Mouse (Mus musculus) B cell, adult 2 months (primary cell): ENCODE data around the gene Kif14.

ENCODE experiments used
- DNase-seq, 2 experiments: peaks; one replicate each; pipeline ENCODE4 v3.0.0; 2022

Kif14 gene

DNA sequence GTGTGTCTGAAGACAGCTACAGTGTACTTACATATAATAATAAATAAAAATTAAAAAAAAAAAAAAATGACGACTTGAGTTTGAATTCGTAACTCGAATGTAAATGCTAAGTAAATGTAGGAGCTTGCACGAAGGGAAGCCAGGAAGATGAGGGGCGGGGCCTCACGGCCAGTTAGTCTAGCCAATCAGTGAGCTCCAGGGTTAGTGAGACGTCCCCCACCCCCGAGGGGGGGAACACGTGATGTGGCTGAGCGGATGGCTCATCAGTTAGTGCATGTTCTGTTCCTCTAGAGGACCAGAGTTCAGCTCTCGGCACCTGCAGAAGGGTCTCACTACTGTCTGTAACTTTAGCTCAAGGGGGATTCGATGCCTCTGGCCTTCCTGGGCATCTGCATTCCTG lies 91.3 kb downstream of the Kif14 start:
- DNase-seq: no peak

GRCm38 (mm10) chr1:136558762-136559161 lies 92.6 kb downstream of the Kif14 start:
- no peak for DNase-seq

GRCm38 (mm10) chr1:136559284-136559683 lies 93.1 kb downstream of the Kif14 start:
- DNase-seq: no peak

- DNase-seq: no peak
Measured at GRCm38 (mm10) chr1:136559774-136560173, 93.6 kb downstream of the Kif14 start.

DNA sequence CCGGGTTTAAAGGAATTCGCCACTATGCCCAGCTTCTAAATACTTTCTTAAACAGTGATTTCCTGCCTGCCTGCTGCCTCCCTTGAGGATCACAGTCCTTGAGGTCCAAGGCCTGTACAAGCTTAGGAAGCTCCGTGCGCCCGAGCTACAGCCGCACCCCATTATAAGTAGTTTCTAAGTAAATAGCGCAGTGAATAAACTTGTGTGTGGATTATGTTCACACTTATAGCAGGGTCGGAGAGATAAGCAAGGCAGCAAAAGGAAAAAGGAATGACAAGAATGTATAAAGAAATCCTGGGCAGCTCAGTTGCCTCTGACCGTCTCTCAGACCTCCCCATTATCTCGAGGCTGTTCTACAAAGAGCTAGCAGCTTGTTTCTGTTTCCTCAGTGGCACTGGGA lies 95.7 kb downstream of the Kif14 start:
- no peak for DNase-seq

DNA sequence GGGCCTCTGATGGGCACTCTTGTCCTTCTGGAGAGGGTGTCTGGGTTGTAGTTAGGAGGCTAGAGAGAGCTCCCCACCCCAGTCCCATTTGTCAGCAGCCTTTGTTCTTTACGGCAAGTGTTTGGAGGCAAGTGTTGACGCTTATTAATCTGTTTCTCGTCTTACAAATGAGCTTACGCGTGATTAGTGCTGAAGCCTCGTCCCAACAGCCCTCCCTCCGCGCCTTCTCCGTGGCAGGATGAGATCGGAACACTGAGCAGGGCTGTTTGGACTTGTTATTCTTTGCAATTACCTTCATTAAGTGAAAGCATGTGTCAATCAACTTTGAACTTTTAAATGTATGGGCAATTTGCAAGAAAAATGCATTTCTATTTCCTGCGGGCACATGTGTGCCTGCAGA lies 97.0 kb downstream of the Kif14 start:
- DNase-seq: no peak

GRCm38 (mm10) chr1:136564963-136565362 lies 98.8 kb downstream of the Kif14 start:
- DNase-seq: no peak

- DNase-seq: no peak
Measured at GRCm38 (mm10) chr1:136566386-136566785, 100.2 kb downstream of the Kif14 start.

DNA sequence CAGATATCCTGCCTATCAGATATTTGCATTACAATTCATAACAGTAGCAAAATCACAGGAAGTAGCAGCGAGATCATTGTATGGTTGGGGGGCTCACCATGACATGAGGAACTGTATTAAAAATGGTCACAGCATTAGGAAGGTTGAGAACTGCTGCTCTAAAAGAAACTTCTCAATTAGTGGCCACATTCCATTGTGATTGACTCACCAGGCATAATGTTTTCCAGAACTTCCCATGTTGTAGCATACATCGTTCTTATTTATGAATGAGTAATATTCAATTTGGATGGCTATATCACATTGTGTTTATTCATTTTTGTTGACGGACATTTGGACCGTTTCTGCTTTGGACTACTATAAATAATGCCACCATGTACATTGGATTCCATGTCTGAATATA lies 101.5 kb downstream of the Kif14 start:
- no peak for DNase-seq

- no peak for DNase-seq
Measured at GRCm38 (mm10) chr1:136568738-136569194, 102.6 kb downstream of the Kif14 start.

DNA sequence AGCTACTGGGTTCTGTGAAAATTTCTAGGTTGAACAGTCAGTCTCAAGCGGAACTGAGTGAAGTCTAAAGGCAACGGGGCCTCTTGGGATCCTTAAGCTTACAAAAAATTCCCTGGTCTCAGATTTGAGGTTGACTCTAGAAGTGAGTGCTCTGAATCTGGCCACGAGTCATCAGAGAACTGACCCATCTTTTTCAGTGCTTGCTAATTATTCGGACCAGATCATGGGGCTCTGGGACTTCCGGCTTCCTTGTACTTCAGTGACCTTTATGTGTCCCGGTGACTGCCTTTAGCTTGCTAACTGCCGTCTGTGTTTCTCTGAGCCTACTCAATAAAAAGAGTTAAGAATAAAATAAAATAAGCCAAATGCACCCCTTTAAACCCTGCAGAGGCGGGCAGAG lies 103.1 kb downstream of the Kif14 start:
- DNase-seq: no peak

DNA sequence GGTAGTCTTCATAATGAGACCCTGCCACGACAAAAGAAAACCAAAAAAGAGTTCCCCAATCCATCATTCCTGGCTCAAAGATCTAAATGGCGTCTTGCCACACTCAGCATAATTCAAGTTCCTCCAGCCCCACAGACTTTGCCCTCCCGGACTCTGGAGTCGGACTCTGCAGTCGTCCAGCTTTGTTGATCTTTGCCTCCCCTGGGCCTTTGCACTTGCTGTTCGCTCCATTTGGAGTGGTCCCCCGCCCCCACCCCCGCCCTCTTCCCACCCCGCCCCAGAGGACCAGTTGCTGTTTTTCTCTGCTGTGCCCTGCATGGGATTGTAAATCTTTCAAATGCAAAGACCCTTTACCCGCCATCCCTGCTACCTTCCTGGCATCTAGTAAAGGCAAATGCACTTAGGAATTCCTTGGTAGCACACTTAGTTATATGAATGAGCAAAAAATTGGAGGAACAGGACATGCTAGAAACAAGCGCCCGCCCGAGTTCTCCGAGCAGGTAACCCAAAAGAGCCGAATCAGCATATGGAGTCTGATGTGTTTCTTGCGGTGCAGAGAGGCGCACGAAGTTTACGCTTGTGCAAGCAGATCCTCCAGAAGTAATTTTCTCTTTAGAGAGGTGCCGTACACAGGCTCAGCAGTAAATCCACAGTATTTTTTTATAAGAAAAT lies 103.6 kb downstream of the Kif14 start:
- no peak for DNase-seq

DNA sequence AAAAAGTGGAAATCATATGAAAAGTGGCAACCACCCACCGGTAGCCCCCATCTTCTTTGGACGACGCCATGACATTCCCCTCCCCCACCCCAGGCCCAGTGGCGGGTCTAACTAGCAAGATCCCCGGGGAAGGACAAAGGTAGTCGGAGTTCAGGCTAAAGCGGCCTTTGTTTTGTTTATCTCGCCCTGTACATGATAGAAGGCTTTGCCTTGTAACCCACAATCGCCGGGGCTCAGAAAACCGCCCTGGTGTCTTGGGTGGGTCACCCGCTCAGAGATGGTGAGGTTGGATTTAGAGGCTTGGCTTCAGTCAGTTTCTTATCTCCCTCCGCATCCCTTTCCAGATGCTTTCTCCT lies 104.1 kb downstream of the Kif14 start:
- no peak for DNase-seq

DNA sequence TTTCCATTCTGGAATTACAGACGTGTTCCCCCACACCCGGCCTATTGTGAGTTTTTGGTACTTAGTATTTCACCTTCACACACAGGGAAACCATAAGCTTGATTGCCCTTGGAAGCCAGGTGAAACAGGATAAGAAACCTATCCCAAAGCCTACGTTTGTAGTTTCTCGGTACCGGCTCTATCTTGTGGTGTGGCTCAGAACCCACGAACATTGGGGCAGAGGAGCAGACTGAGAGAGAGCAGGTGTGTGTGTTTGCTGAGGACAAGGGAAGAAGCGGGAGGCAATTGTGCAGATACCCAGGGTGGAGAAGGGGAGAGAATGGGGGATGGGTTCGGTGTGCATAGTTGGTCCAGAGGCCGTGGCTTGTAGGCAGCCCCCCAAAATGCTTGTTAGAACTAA lies 104.8 kb downstream of the Kif14 start:
- no peak for DNase-seq

DNA sequence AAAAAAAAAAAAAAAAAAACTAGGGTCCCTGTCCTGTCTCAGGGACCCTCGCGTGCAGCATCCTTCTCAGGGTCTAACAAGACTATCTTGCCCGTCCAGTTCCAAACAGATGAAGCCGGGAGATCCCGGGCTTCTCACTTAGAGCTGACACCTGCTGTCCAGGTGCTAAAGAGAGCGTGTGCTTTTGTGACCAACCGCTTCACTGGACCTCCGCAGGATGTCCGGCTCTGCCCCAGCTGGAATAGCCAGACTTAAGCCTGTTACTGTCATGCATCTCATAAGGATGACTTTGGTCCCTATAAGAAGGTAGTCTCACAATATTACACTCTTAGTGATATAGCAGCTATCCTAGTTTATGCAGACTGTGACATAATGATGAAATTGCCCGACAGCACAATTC lies 105.4 kb downstream of the Kif14 start:
- DNase-seq: no peak

- peak in 1 of 2 experiments; percentile 7 for DNase-seq
Measured at GRCm38 (mm10) chr1:136577890-136578663, 111.9 kb downstream of the Kif14 start.

DNA sequence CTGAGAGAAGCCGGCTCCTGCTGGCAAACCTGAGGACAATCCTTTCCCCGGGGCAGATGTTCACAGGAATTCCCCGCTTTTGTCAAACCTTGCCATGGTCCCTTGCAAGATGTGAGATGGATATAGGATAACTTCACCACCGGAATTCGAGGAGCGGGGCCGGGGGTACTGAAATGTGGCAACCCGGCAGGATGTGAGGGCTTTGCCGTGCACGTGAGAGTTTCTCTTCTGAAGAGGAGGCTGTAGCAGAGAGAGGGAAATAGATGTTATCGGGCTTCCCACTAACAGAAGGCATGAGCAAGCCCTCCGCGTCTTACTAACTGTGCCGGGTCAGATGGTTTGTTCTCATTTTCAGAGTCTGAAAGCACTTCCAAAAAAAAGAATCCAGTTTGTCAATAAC lies 113.2 kb downstream of the Kif14 start:
- DNase-seq: no peak

DNA sequence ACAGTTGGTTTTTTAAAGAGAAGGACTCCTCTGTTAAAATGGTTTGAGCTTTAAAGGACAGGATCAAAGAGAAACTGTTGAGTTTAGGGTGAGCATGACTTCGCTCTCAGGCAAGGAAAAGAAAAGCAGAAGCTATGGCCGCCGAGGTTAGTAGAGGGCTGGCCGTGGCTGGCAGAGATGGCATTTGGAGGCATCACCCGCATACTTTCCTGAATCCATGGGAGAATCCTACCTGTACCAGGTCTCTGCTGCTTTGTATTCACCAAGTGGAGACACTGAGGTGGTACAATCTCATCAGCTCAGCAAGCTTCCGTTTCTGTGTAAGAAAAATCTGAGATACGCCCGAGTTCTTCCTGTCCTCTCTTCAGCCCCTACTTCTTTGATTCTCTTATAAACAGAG lies 114.1 kb downstream of the Kif14 start:
- peak in 1 of 2 experiments; percentile 7 for DNase-seq
